Mouse (Mus musculus) right cerebral cortex, adult 18-20 months (tissue): Measurements from ENCODE around the gene Ugt1a7c.
"Not testable (repeated sequence)": the region's sequence is repeated elsewhere in the genome, so short reads cannot be mapped to it uniquely, and the experiment has no call there.

ENCODE experiments used
- DNase-seq: peaks from one replicate; pipeline ENCODE4 v3.0.0; 2022; ENCODE audit warnings: mixed read lengths

Ugt1a7c gene

DNA sequence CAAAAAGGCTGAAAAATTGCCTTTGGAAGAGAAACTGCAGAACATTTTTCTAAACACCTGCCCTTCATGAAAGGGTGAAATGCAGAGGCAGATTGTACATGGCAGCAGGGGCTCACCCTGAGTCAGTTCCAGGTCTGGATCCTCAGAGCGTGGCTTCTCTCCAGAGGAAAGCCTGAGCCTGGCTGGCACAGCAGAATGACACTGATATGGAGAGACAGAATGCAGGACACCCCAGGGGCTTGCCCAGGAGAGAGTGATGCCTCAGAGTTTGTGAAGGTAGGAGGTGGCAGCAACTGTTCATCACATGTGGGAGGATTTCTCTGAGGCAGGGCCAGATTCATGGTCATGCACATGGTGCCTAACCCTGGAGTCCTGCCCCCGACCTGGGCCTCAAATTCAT lies 105.1 kb downstream of the Ugt1a7c start:
- no peak for DNase-seq

DNA sequence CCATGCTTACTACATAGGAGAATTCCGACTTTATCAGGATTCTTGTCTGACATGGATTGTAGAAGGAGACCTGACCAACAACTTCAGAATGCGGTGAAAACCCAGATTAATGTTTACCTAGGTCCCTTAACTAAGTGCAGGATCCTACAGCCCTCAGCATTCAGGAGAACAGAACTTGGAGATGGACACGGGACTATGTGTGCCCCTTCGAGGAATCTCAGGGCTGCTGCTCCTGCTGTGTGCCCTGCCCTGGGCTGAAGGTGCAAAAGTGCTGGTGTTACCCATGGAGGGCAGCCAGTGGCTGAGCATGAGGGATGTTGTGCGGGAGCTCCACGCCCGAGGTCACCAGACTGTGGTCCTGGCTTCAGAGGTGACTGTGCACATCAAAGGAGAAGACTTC lies 105.6 kb downstream of the Ugt1a7c start, which contains the start of gene Ugt1a2:
Gene Ugt1a2, plus strand, starts transcription at position 146 of the 400 bp plus-strand sequence.
- DNase-seq: no peak

DNA sequence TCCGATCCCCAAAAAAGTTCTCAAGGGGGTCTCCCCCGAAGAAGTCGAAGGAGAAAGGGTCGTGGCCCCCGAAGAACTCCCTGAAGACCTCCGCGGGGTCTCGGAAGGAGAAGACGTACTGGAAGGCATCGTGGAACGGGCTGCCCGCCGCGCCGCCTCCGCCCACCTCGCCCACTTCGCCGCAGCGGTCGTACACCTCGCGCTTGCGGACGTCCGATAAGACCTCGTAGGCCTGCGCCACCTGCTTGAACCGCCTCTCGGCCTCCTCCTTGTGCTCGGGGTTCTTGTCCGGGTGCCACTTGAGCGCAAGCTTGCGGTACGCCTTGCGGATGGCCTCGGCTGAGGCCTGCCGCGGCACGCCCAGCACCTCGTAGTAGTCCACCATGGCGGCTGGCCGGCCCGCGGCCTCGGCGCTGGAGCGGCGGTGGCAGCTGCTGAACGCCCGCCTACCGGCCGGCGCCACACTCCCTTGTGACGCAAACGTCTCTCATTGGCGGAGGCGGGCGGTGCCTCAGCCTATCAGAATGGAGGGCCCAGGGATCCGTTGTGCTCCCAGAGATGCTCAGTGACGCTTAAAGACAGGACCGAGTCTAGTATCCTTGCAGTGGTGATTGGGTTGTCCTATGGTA lies 110.5 kb downstream of the Ugt1a7c start, which contains the start of gene Dnajb3:
Gene Dnajb3, minus strand, starts transcription at position 489 of the 629 bp plus-strand sequence.
- peak; percentile 90 for DNase-seq

DNA sequence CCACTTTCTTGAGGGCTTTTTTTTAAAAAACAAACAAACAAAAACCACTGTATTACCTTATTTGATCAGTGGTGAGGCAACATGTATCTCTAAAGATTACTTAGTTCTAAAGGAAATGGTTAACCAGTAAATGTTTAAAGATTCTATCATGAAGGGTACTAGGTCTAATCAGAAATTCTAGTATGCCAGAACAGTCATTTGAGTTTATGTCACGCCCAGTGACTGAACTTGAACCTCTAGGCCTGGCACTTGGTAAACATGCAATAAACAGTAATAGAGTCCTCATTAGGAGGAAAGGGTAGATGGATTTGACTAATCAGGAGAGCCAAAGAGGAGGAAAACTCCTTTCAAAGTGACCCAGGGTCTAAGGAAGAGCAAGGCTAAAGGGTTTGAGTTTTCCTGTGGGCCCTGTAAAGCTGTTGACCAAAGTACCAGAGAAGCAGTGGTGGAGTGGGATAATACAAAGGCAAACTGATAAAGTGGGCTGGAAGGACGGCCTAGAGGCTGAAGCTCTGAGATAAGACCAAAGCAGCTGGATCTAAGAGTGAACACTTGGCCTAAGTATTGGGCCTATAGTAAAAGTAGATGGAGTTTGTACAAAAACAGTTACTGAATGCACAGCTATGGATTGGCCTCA lies 112.1 kb downstream of the Ugt1a7c start:
- DNase-seq: no peak

DNA sequence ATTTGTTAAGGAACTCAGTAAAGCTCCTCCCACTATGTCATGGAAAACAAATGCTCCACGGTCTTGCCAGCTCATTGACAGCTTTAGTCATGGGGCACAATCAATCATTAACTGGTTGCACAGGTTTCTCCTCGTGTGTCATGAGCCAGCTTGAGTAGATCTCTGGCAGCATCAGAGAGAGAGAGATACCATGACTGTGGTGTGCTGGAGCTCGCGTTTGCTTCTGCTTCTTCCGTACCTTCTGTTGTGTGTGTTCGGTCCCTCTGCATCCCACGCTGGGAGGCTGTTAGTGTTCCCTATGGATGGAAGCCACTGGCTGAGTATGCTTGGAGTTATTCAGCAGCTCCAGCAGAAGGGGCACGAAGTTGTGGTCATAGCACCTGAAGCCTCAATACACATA lies 117.0 kb downstream of the Ugt1a7c start, which contains the start of gene Ugt1a1:
Gene Ugt1a1, plus strand, starts transcription at position 148 of the 400 bp plus-strand sequence.
- no peak for DNase-seq

DNA sequence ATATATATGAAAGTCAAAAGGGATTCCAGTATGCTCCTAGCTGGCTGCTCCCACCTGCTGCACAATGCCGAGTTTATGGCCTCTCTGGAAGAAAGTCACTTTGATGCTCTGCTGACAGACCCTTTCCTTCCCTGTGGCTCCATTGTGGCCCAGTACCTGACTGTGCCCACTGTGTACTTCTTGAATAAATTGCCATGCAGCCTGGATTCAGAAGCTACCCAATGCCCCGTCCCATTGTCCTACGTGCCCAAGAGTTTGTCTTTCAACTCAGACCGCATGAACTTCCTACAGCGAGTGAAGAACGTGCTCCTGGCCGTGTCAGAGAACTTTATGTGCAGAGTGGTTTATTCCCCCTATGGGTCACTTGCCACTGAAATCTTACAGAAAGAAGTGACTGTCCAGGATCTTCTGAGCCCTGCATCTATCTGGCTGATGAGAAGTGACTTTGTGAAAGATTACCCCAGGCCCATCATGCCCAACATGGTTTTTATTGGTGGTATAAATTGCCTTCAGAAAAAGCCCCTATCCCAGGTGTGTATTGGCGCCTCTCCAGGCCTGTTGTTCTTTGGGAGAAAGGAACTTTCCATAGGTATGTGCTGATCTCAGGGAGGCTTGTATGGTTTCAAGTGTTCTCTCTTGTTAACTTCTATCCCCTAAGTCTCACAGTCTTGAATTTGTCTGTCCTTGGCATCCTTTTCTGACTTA lies 117.6 kb downstream of the Ugt1a7c start:
- DNase-seq: no peak

DNA sequence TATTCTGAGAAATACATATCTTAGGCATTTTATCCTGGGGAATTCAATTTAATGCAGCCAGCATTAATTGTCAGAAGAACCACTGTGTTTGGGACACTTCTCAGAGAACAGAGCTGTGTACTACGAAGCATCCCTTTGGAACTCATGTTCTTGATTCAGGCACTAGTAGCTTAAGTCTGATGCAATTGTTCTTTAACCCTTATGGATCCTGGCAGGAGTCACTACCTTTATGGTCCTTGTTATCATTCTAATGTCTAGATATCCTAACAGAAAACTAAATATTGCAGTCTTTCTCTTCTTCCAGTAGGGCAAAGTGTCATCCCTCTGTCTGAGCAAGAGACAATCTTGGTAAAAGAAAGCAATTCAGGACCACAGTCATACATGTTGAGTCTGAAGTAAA lies 118.2 kb downstream of the Ugt1a7c start:
- DNase-seq: no peak

DNA sequence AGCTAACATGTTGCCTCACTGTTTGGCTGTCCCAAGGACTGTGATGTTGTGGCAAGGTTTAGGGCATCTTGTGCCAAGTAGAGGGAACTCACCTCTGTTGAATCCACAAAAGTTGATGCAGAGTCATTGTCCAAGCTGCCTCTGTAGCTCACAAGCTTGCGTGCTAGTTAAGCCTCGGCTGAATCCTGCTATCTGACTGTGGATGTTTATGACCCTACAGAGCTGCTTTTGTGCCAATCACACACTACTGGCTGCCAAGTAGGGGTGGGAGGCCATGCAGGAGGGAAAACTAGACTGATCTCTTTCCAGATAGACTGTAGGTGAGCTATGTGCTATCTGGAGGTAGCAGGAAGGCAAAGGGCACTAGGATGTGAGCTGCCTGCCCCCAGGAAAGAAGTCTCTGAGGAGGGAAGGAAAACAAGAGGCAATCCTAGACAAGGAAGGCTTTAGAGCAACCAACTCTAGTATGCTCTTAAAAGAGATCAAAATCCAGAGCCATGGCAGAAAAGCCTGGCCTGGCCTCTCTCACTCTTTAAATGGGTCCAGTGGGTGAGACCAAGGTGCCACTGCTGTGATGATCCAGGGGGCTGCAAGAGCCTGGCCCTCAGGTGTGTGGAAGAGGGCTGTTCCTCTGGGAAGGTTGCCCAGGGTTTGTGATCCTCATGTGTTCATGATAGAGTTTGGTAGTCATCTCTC lies 119.1 kb downstream of the Ugt1a7c start:
- no peak for DNase-seq

DNA sequence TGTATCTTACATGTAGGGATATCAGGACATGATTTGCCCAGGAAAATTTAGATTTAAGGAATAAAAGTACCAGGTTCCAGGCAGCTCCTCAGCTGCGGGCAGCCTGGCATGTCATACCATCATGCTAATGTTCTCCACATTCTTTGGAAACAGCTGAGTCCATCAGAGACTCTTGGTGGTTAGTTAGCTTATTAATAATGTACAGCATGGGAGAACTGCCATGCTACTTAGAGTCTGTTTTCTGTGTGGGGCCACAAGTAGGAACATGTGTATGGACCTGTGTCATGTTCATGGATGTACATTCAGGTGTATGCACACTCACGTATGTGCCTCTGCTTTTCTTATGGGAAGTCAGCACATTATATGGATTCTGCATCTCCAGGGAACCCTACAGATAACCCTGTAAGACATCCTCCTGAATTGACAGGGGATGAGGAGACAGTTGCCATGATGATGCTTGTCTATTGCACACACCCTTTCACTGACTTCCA lies 119.6 kb downstream of the Ugt1a7c start:
- DNase-seq: no peak

DNA sequence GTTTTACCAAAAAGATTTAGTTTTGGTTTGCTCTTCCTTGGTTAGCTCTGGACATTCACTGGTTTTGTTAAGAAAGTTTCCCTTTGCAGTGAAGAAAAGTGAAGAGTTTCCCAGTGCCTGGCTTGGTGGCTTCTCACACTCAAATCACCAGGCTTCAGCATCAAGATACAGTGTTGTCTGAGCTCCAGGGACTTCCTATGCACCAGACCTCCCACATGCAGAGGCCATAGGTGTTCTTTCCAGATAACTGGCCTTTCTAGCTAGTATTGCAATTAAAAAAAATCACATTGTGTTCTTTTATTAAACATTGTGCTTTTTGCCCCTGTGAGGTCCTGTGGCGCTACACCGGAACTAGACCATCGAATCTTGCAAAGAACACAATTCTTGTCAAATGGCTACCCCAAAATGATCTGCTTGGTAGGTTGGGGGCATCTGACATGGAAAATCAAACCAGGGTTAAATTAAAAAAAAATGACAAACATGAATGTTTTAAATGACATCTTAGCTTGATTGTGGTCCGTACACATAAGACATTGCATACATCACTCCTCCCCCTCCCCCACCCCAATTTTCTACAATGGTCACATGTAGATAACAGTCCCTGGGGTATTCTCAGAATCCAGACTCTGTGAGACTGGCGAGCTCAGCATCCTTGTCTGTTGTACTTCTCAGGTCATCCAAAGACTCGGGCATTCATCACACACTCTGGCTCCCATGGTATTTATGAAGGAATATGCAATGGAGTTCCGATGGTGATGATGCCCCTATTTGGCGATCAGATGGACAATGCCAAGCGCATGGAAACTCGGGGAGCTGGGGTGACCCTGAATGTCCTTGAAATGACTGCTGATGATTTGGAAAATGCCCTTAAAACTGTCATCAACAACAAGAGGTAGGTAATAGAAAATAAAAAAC lies 120.9 kb downstream of the Ugt1a7c start:
- no peak for DNase-seq

DNA sequence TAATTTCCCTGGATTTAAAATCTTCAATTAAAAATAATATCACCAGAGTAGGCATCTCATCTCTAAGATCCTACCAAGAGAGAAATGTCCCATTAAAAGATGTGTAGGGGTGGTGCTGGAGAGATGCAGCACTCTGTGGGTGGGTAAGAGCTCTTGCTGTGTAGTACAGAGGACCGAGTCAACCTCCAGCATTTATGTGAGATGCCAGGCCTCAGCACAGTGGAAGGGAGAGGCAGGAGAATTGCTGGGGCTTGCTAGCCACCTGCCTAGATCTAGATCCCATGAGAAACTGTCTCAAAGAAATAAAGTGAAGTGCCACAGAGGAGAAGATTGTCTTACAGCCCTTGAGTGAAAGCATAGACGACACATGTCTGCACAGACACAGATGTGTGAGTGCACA lies 121.7 kb downstream of the Ugt1a7c start:
- no peak for DNase-seq

DNA sequence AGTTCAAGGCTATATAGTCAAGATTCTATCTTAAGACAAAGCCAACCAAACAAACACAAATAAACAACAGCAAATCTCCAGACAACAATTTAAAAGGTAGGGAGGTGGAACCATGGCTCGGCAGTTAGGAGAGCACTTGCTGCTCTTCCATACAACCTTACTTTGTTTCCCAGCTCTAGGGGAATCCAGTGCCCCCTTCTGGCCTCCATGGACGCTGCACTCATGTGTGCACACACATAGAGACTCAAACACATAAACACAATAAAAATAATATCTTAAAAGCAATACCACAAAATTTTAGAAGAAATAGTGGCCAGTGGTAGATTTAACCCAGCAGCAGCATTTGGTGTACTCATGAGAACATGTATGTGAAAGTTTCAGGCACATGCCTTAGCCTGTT lies 122.3 kb downstream of the Ugt1a7c start:
- no peak for DNase-seq

DNA sequence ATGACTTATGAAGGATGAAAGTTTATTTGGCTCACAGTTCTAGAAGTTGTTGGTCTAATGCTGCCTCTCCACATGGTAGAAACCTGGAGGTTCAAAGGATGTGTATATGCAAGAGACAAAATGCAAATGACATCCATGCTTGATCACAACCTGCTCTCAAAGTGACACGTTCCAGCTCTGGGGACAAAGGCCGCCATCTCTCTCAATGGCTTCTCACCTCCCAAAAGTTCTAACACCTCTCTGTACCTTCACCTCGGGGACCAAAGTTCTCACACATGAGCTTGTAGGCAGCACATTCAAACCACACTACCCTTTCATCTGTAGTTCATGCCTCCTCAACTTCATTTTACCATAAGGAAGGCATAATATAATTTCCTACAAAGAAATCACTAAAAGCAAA lies 122.7 kb downstream of the Ugt1a7c start:
- no peak for DNase-seq

DNA sequence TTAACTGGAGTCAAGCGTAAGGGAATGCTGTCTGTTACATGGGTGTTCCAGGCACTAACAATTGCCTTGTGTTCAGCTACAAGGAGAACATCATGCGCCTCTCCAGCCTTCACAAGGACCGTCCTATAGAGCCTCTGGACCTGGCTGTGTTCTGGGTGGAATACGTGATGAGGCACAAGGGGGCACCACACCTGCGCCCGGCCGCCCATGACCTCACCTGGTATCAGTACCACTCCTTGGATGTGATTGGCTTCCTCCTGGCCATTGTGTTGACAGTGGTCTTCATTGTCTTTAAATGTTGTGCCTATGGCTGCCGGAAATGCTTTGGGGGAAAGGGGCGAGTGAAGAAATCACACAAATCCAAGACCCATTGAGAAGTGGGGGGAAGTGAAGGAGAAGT lies 123.2 kb downstream of the Ugt1a7c start:
- DNase-seq: no peak

DNA sequence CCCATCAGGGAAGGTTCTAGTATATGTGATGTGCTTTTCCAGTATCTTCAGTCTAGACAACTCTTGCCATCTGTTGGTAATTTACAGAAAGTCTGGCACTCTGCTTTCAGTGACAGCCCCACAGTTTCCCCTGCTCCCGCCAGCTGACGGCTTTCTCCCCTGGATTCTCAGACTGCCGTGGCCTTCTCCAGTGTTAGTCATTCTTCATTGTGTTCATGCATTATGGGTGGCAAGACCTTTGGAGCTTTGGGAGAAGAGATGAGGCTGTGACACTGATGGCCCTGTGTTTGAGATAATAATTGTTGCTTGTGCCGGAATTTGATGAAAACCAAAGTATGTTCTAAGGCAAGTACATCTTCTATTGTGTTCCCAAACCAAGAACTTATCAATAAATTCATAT lies 123.7 kb downstream of the Ugt1a7c start:
- no peak for DNase-seq

DNA sequence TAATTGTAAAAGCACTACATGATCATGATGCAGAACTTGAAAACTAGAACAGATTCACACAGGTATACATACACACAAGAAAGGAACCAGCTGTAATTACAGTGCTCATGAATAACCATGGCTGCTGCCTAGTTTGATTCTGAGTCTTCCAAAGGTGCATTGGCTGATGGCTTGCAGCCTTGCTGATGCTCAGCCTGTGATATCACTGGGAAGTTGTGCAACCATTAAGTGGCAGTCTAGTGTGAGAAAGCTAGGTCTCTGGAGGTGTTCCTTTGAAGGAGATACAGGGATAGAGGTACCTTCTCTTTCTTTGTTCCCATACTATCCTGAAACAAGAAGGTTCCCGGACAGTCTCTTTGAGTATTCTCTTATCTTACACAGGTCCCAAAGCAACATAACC lies 124.2 kb downstream of the Ugt1a7c start:
- no peak for DNase-seq

DNA sequence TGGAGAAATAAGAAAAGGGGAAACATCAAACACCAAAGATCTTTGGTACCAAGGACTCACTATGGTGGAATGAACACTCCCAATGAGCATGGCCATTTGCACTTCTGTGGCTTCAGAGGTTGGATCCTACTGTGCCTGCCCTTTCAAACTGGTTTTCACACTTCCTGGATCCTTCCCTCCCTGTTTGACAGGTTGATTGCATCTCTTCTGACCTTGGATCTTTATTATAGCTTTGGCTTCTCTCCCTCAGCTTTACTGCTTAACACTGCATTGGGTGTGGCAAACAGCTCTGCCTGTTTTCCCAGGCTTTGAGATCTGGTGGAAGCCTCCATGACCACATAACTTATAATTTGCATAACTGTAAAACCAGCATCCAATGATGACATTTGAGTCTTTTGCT lies 125.5 kb downstream of the Ugt1a7c start:
- DNase-seq: no peak

DNA sequence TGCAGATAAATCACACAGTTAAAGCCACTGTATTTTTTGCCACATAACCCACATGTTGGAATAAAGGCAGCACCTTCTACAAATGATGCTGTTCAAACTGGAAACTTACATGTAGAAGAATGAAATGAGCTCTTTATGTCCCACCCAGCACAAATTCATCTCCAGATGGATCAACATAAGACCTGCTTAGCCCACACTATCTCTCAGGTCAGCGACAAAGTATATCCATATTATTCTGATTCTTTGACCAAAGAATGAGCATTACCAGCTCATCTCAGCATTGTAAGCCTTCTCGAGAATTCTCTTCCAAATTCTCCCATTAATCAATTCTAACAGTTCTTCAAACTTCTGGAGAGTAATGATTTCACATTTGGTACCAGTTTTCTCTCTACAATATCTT lies 127.4 kb downstream of the Ugt1a7c start:
- DNase-seq: no peak

DNA sequence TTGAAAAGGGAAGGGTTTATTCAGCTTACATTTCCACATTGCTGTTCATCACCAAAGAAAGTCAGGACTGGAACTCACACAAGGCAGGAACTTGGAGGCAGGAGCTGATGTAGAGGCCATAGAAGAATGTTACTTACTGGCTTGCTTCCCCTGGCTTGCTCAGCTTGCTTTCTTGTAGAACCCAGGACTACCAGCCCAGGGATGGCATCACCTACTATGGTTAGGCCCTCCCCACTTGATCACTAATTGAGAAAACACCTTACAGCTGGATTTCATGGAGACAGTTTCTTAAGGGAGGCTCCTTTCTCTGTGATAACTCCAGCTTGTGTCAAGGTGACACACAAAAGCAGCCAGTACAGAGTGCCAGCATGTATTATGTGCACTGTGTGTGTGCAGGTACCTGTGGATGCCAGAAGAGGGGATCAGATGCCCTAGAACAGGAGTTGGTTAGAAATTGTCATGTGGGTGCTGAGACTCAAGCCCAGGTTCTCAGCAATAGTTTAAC lies 128.2 kb downstream of the Ugt1a7c start:
- not testable (repeated sequence) for DNase-seq

DNA sequence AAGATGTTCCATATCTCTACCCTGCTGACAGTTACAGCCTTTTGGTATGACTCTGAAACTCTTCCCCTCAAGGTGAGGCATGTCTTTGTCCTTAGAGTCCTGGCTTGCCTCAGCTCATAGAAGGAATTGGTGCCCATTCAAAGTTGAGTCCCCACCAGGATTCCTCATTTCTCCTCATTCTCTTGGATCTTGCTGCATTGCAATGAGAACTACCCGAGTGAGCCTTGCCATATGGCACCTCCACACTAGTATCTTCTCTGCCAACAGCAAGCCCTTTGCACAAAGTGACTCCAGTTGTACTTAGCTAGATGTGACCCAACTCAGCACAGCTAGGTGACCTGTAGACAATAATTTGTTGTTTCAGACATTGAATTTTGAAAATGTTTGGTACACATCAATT lies 128.7 kb downstream of the Ugt1a7c start:
- DNase-seq: no peak

DNA sequence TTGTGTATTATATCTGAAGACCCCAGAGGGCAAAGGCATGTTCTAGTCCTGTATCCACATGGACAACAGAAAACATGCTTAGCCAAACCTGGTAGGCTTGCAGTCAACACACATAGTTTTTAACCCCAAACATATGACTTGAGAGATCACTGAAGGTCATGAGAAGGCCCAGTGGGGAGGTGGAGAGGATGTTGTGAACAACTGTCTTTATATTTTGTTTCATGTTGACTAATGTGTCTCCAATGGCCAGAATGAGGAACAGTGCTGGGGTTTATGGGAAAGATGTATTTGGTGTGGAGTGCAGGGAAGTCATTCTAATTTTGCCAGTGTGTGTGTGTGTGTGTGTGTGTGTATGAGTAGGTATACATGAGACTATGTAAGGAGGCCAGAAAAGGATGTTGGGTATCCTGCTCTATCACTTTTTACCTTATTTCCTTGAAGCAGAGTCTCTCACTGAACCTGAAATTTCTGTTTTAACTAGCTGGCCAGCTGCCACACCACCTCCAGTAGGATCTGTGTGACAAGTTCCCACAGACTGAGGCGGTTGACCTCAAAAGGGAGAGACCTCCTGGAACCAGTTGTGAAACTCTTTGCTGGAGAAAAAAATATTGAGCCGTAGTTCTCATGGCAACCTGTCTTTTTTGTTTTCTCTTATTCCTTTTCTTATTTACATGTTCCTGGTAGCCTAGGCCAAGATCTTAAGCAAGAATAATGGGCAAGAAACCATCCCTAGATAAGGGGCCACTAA lies 129.3 kb downstream of the Ugt1a7c start:
- DNase-seq: no peak
